Mouse (Mus musculus) mouse trophoblast stem cell (cell line): ENCODE results near the gene Ifit1bl2.

Source experiments
- in situ Hi-C, 2 experiments: fragments of 300-500 bp; cut with MseI, MboI; formaldehyde crosslinking; loops; 2 replicates in 1 of 2; 3 replicates in 1 of 2; pipeline ENCODE4 v1.15.1; 2025

Ifit1bl2 gene

GRCm38 (mm10) chr19:34640623-34641022 lies at the start of gene Ifit1bl2, which contains the start of gene Ifit1:
Gene Ifit1bl2 (minus strand): TSS chr19:34640743.
Gene Ifit1 (plus strand): TSS chr19:34640871.
- in situ Hi-C loops, result loop anchor here (25.0 kb wide), 1 partner anchor 303 kb away; no protein-coding TSS in a partner anchor

GRCm38 (mm10) chr19:34685530-34685929 lies 45.0 kb upstream of the Ifit1bl2 start:
- in situ Hi-C loops, result no loop called here

- in situ Hi-C loops, result no loop called here
These were observed 44.3 kb upstream of the Ifit1bl2 start for GRCm38 (mm10) chr19:34684857-34685256.

- in situ Hi-C loops, result no loop called here
These were observed 37.9 kb upstream of the Ifit1bl2 start for GRCm38 (mm10) chr19:34678428-34678827.

GRCm38 (mm10) chr19:34673476-34673875 lies 32.9 kb upstream of the Ifit1bl2 start:
- in situ Hi-C loops, result no loop called here

- in situ Hi-C loops, result loop anchor here (5.0 kb wide), 1 partner anchor 106 kb away; no protein-coding TSS in a partner anchor
These were observed 25.6 kb upstream of the Ifit1bl2 start for GRCm38 (mm10) chr19:34666127-34666526.

- in situ Hi-C loops, result no loop called here
These were observed 22.2 kb upstream of the Ifit1bl2 start for GRCm38 (mm10) chr19:34662740-34663139.

- in situ Hi-C loops, result no loop called here
These were observed 21.5 kb upstream of the Ifit1bl2 start for GRCm38 (mm10) chr19:34662067-34662507.

- in situ Hi-C loops, result no loop called here
These were observed 16.2 kb upstream of the Ifit1bl2 start for GRCm38 (mm10) chr19:34656511-34657298.

- in situ Hi-C loops, result no loop called here
These were observed 14.8 kb upstream of the Ifit1bl2 start for GRCm38 (mm10) chr19:34655227-34655805.

- in situ Hi-C loops, result no loop called here
These were observed 10.5 kb upstream of the Ifit1bl2 start for GRCm38 (mm10) chr19:34650997-34651396.

GRCm38 (mm10) chr19:34650276-34650675 lies 9.7 kb upstream of the Ifit1bl2 start:
- in situ Hi-C loops, result no loop called here

- in situ Hi-C loops, result loop anchor here (25.0 kb wide), 1 partner anchor 310 kb away; no protein-coding TSS in a partner anchor
These were observed 7.1 kb upstream of the Ifit1bl2 start for GRCm38 (mm10) chr19:34647630-34648029.

GRCm38 (mm10) chr19:34642616-34643015 lies 2.1 kb upstream of the Ifit1bl2 start:
- in situ Hi-C loops, result loop anchor here (25.0 kb wide), 1 partner anchor 305 kb away; no protein-coding TSS in a partner anchor

GRCm38 (mm10) chr19:34636933-34637557 lies 3.5 kb downstream of the Ifit1bl2 start:
- in situ Hi-C loops, result loop anchor here (5.0 to 25.0 kb wide), 2 partner anchors 90 to 300 kb away; no protein-coding TSS in a partner anchor

- in situ Hi-C loops, result loop anchor here (25.0 kb wide), 1 partner anchor 296 kb away; no protein-coding TSS in a partner anchor
These were observed 7.1 kb downstream of the Ifit1bl2 start for GRCm38 (mm10) chr19:34633484-34633883.

- in situ Hi-C loops, result loop anchor here (25.0 kb wide), 1 partner anchor 294 kb away; no protein-coding TSS in a partner anchor
These were observed 9.1 kb downstream of the Ifit1bl2 start for GRCm38 (mm10) chr19:34631487-34631886.

GRCm38 (mm10) chr19:34627496-34627895 lies 13.0 kb downstream of the Ifit1bl2 start:
- in situ Hi-C loops, result loop anchor here (25.0 kb wide), 1 partner anchor 290 kb away; no protein-coding TSS in a partner anchor

GRCm38 (mm10) chr19:34624663-34625062 lies 15.9 kb downstream of the Ifit1bl2 start:
- in situ Hi-C loops, result loop anchor here (25.0 kb wide), 1 partner anchor 287 kb away; no protein-coding TSS in a partner anchor

- in situ Hi-C loops, result no loop called here
These were observed 16.8 kb downstream of the Ifit1bl2 start for GRCm38 (mm10) chr19:34623781-34624180.

GRCm38 (mm10) chr19:34620871-34621270 lies 19.7 kb downstream of the Ifit1bl2 start:
- in situ Hi-C loops, result no loop called here
